In the genomic region with DNA sequence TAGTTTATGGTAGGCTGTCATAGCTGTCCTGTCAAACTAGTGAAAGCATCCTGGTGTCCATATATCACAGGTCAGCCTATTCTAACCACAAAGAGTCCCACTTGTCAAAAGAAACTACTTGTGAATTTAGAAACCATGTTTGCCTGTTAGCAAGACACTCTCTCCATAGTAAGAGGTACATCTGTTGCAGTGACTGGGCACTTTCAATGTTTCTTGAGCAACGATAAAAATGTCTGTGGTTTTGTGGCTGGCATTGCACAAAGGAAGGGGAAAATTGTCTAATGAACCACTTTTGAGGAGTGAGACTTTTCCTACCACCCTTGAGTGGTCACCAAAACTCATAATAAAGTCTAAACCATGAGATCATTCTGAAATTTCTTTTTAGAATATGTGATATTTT, we compare ENCODE assay signal across 21 mouse cellular contexts. TPM values are rescaled to one million over a fixed set of nuclear protein-coding genes. Genes with fewer than 3 reads are reported as not detected.
A peak's percentile ranks its signal among the peaks of the same experiment; 100 is the strongest.
DNase-seq lines count a peak whose midpoint lies in the region; ATAC-seq and TF ChIP-seq lines count a peak whose summit lies in the region.
"Had no signal": no experiment of that assay in that cellular context is flagged by ENCODE, and none has a peak within 500 bp of the region (broad histone marks: within the 10 kb centered on the region; RNA-seq: fewer than 3 reads in every experiment).

No protein-coding gene starts in this region.

- no peak for TF ChIP-seq CTCF in cerebellum, adult 2 months (IDR thresholded peaks at IDR 0.05; ENCODE audit: borderline replicate concordance, insufficient read depth, low read depth, low read length)
- no peak for TF ChIP-seq CTCF in gastrocnemius, adult 2 months (IDR thresholded peaks at IDR 0.05)

- intact Hi-C loops in gastrocnemius, adult 2 months (cut with DNase I): no loop called here

- peak; percentile 80 for ATAC-seq in granulocyte monocyte progenitor cell, adult 5-6 weeks (replicated peaks; ENCODE audit: poor library complexity, severe bottlenecking)
- ATAC-seq in megakaryocyte progenitor cell, adult 5-6 weeks (replicated peaks; ENCODE audit: poor library complexity): peak; percentile 78
- ATAC-seq in inflammation-experienced regulatory T-cells, adult 6 months: no peak
- ATAC-seq: intestine, embryonic 16.5 days had no signal

- TF ChIP-seq POLR2A in cerebellum, adult 2 months (IDR thresholded peaks at IDR 0.05; ENCODE audit: borderline replicate concordance, insufficient read depth, low read length): no peak

- H3K27ac ChIP-seq in cerebellum, adult 2 months (ENCODE audit: insufficient read depth, low read length): no peak overlapping the region
- H3K27ac ChIP-seq in gastrocnemius, adult 2 months: no peak overlapping the region
- H3K27ac ChIP-seq: embryonic facial prominence, embryonic 15.5 days; forebrain, embryonic 10.5 days; heart, embryonic 13.5 days; hindbrain, embryonic 15.5 days; kidney, embryonic 15.5 days; limb, embryonic 13.5 days; midbrain, embryonic 12.5 days had no signal

- no peaks in the 10 kb centered on the region for H3K4me1 ChIP-seq in cerebellum, adult 2 months (ENCODE audit: control insufficient read depth, insufficient read depth, low read length)
- H3K4me1 ChIP-seq: embryonic facial prominence, embryonic 15.5 days; forebrain, embryonic 10.5 days; hindbrain, embryonic 15.5 days; kidney, embryonic 15.5 days; limb, embryonic 13.5 days; midbrain, embryonic 12.5 days had no signal

- H3K4me3 ChIP-seq in cerebellum, adult 2 months (replicated peaks; ENCODE audit: insufficient read depth, low read depth, low read length): no peak overlapping the region
- H3K4me3 ChIP-seq in gastrocnemius, adult 2 months: no peak overlapping the region
- H3K4me3 ChIP-seq: embryonic facial prominence, embryonic 15.5 days; forebrain, embryonic 10.5 days; heart, embryonic 13.5 days; hindbrain, embryonic 15.5 days; kidney, embryonic 15.5 days; limb, embryonic 13.5 days; midbrain, embryonic 12.5 days had no signal

- WGBS in cerebellum, adult 2 months: 55% methylated on average over 1 of the region's 1 CpGs

- no peaks in the 10 kb centered on the region for H3K27me3 ChIP-seq in cerebellum, adult 2 months (ENCODE audit: control insufficient read depth, insufficient read depth, low read length)
- H3K27me3 ChIP-seq: embryonic facial prominence, embryonic 15.5 days; heart, embryonic 13.5 days; hindbrain, embryonic 15.5 days; kidney, embryonic 15.5 days; limb, embryonic 13.5 days; midbrain, embryonic 12.5 days had no signal

- DNase-seq in 3T3-L1 (ENCODE audit: low read depth, low spot score) (peak; percentile 74), MEL-GATA-1-ER (ENCODE audit: extremely low read depth, low read depth) (peak; percentile 48)
- no peak for DNase-seq in cerebellum, adult 2 months
- no peak for DNase-seq in c-Kit-positive CD71-positive TER-119-positive erythroid progenitor cells, embryonic 14.5 days (ENCODE audit: low spot score)
- no peak for DNase-seq in gastrocnemius, adult 2 months
- DNase-seq: cerebellum, postnatal 14 days; heart, adult 11 months; lung, embryonic 14.5 days; lung, postnatal 36 days; spleen, adult 18-20 months had no signal

RNA-seq across cellular contexts. Expression of a gene that starts 36.1 kb away (rescaled TPM):
- total RNA-seq in granulocyte monocyte progenitor cell, adult 5-6 weeks (2014; fragmentation: Nextera tagmentation): 3.1 and 4.0 TPM in 2 replicates
- total RNA-seq in granulocyte monocyte progenitor cell, adult 5-6 weeks (2017): 2.4 and 2.8 TPM in 2 replicates
- total RNA-seq in megakaryocyte progenitor cell, adult 5-6 weeks (2015): 2.9 and 3.3 TPM in 2 replicates
- total RNA-seq in megakaryocyte progenitor cell, adult 5-6 weeks (2017): 1.5 and 2.0 TPM in 2 replicates
- polyA plus RNA-seq in cerebellum, adult 2 months (2012; rRNA removed): 0.03 and 0.05 TPM in 2 replicates
- not detected for polyA plus RNA-seq in inflammation-experienced regulatory T-cells, adult 6 months (2017; shearing (Covaris generic))
- total RNA-seq in gastrocnemius, adult 2 months (2021): under 1 TPM; 0.05 to 0.06 TPM
- polyA plus RNA-seq: forebrain, embryonic 10.5 days; midbrain, embryonic 12.5 days had no signal

Comparison
In these comparisons a context has a peak if more than half of its experiments do, and no peak if none do; other contexts are left out.
1. DNase-seq: peak in 3T3-L1 (single experiment) and MEL-GATA-1-ER (single experiment); none in cerebellum, adult 2 months (0 of 2), c-Kit-positive CD71-positive TER-119-positive erythroid progenitor cells, embryonic 14.5 days (single experiment) and gastrocnemius, adult 2 months (single experiment).